ENCODE assay signal across 18 mouse cellular contexts in the genomic region with DNA sequence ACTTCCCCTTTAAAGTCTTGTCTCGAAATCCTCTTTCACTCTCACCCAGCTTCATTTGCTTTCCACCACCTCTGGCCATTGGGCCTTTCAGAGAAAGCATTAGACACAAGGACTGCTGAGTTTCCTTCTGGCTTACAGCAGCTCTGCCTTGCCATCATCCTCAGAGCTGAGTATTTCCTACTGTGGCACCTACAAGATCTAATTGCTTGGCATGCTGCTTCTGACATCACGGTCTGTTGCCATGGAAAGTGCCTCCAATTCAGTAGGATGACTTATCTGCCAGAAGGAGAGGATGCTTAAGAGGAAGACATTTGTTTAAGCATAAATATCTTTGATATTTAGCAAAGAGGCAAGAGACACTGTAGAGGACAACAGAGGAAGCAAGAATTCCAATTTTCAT.
DNase-seq lines count a peak whose midpoint lies in the region; TF ChIP-seq lines count a peak whose summit lies in the region.
"Had no signal": no experiment of that assay in that cellular context is flagged by ENCODE, and none has a peak within 500 bp of the region (broad histone marks: within the 10 kb centered on the region; RNA-seq: fewer than 3 reads in every experiment).

No protein-coding gene starts in this region.

- TF ChIP-seq EP300 in CH12.LX (IDR thresholded peaks at IDR 0.05; ENCODE audit: low read length) = no peak

- H3K4me1 ChIP-seq in CH12.LX (ENCODE audit: control insufficient read depth in 1 of 2, insufficient read depth in 2 of 2) = peaks cover 0 to 7% of the 10 kb centered on the region in 2 experiments; a peak in 1 of 4 replicates
- H3K4me1 ChIP-seq: heart, embryonic 15.5 days; liver, embryonic 12.5 days; midbrain, embryonic 12.5 days had no signal

- no peak for TF ChIP-seq CTCF in CH12.LX (conservative IDR thresholded peaks at IDR 0.05 in 1 of 2, IDR thresholded peaks at IDR 0.05 in 1 of 2; ENCODE audit: low read depth in 2 of 2, low read length in 2 of 2)

- in situ Hi-C loops in CH12.LX (cut with MboI; ENCODE audit: low pct_ligation_motif_present, low pct_unique_long_range_greater_than_20kb, low sequenced_read_pairs) = no loop called here

- no peaks in the 10 kb centered on the region for H3K79me2 ChIP-seq in CH12.LX (replicated peaks; ENCODE audit: control insufficient read depth, extremely low read depth, insufficient read depth, poor library complexity, severe bottlenecking)

- TF ChIP-seq POLR2A in CH12.LX (IDR thresholded peaks at IDR 0.05; ENCODE audit: low read depth, low read length) = no peak

- no peaks in the 10 kb centered on the region for H3K9me3 ChIP-seq in CH12.LX (replicated peaks; ENCODE audit: low read length)
- H3K9me3 ChIP-seq: heart, embryonic 15.5 days; limb, embryonic 10.5 days; liver, embryonic 12.5 days; midbrain, embryonic 12.5 days had no signal

- H3K27ac ChIP-seq in CH12.LX (ENCODE audit: insufficient read depth, low read depth) = no peak overlapping the region
- H3K27ac ChIP-seq: heart, adult 2 months; heart, embryonic 15.5 days; limb, embryonic 10.5 days; liver, embryonic 12.5 days; macrophage; midbrain, embryonic 12.5 days had no signal

- no peaks in the 10 kb centered on the region for H3K27me3 ChIP-seq in CH12.LX (replicated peaks)
- H3K27me3 ChIP-seq: heart, embryonic 15.5 days; liver, embryonic 12.5 days; midbrain, embryonic 12.5 days had no signal

- no peak overlapping the region for H3K4me2 ChIP-seq in CH12.LX (ENCODE audit: insufficient read depth, low read depth, poor library complexity, severe bottlenecking)
- H3K4me2 ChIP-seq: heart, embryonic 15.5 days; liver, embryonic 12.5 days; lung, embryonic 14.5 days; midbrain, embryonic 12.5 days had no signal

- no peaks in the 10 kb centered on the region for H3K36me3 ChIP-seq in CH12.LX (replicated peaks in 1 of 2; ENCODE audit: control insufficient read depth in 1 of 2, insufficient read depth in 1 of 2, low read length in 1 of 2)
- H3K36me3 ChIP-seq: heart, embryonic 15.5 days; limb, embryonic 10.5 days; liver, embryonic 12.5 days; midbrain, embryonic 12.5 days had no signal

- DNase-seq in layer of hippocampus, adult 11-12 months (ENCODE audit: low spot score) = peak; percentile 24
- no peak for DNase-seq in layer of hippocampus, adult 9-10 months (ENCODE audit: low spot score)
- DNase-seq in CH12.LX (ENCODE audit: extremely low read depth) = peak; percentile 3
- peak; percentile 85 for DNase-seq in brain, adult 2 months (ENCODE audit: low read depth, low spot score)
- DNase-seq in left cerebral cortex, postnatal 25 days (ENCODE audit: low spot score in 2 of 2) = peak; percentile 34 to 77
- no peak for DNase-seq in c-Kit-positive CD71-positive TER-119-positive erythroid progenitor cells, embryonic 14.5 days (ENCODE audit: low spot score)
- DNase-seq in retina, embryonic 14.5 days (ENCODE audit: low spot score) = no peak
- DNase-seq: cerebellum, adult 18-20 months; gastrocnemius, postnatal 14 days; heart, adult 2 months; kidney, adult 8-10 months; kidney, postnatal 4 days; lung, embryonic 14.5 days had no signal

- intact Hi-C loops in left cerebral cortex, postnatal 25 days (cut with DNase I) = loop anchor here (1.0 to 5.0 kb wide), 5 partner anchors 21 to 485 kb away; partner anchors contain the start of gene C1ql3

- dilution Hi-C loops in CH12.LX (cut with MboI; ENCODE audit: extremely low pct_ligation_motif_present, extremely low pct_unique_long_range_greater_than_20kb, low sequenced_read_pairs) = no loop called here

- no peak overlapping the region for H3K4me3 ChIP-seq in CH12.LX (replicated peaks in 1 of 3; ENCODE audit: low read depth in 2 of 3, low read length in 2 of 3, poor library complexity in 1 of 3)
- H3K4me3 ChIP-seq: heart, adult 2 months; heart, embryonic 15.5 days; limb, embryonic 10.5 days; liver, embryonic 12.5 days; midbrain, embryonic 12.5 days had no signal

- no peak for TF ChIP-seq RAD21 in CH12.LX (IDR thresholded peaks at IDR 0.05; ENCODE audit: low read depth, low read length)

- no peak overlapping the region for H3K9ac ChIP-seq in CH12.LX (ENCODE audit: insufficient read depth, low read depth)
- H3K9ac ChIP-seq: heart, embryonic 15.5 days; liver, embryonic 12.5 days; lung, embryonic 14.5 days; midbrain, embryonic 12.5 days had no signal

TF ChIP-seq in CH12.LX, 34 proteins besides CTCF, POLR2A, EP300 and RAD21:
- TF ChIP-seq ZC3H11A (IDR thresholded peaks at IDR 0.05; ENCODE audit: low read depth, low read length) (no peak), MAX (IDR thresholded peaks at IDR 0.05; ENCODE audit: low read length) (no peak)
TF ChIP-seq in CH12.LX: peak in this region for 0.

Comparison
In these comparisons a context has a peak if more than half of its experiments do, and no peak if none do; other contexts are left out.
1. DNase-seq: peak in layer of hippocampus, adult 11-12 months (single experiment), CH12.LX (single experiment), brain, adult 2 months (single experiment) and left cerebral cortex, postnatal 25 days (2 of 2); none in layer of hippocampus, adult 9-10 months (single experiment), c-Kit-positive CD71-positive TER-119-positive erythroid progenitor cells, embryonic 14.5 days (single experiment) and retina, embryonic 14.5 days (single experiment).